Comparison of ENCODE assay signal across 8 mouse cellular contexts in the genomic region with DNA sequence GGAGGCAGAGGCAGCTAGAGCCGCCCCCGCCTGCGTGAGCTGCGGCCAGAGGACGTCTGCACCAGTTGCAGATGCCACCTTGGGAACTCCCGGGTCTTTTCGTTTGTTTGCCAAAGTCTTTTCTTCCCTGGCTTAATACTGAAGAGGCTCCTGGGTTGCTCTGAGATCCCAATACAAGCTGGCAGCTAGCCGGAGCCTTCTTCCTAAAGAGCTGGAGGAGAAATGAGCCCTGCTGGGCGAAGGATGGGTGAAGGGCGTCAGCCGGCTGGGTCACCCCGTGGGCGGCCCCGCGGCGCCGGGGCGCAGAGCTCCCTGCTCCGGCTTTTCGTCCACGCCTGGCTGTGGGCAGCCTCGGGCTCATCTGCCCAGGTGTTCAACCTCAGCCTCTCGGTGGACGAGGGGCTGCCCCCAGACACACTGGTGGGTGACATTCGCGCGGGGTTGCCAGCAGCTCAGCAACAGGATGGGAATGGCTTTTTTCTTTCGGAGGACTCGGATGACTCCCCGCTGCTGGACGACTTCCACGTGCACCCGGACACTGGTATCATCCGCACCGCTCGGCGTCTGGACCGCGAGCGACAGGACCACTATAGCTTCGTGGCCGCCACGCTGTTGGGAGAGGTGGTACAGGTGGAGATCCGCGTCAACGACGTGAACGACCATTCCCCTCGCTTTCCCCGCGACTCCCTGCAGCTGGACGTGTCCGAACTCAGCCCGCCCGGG. TPM values are rescaled to one million over a fixed set of nuclear protein-coding genes. Genes with fewer than 3 reads are reported as not detected.
A peak's percentile ranks its signal among the peaks of the same experiment; 100 is the strongest.
DNase-seq lines count a peak whose midpoint lies in the region; ATAC-seq and TF ChIP-seq lines count a peak whose summit lies in the region.

Gene Dchs2 (plus strand): TSS at position 223 of the 723 bp plus-strand sequence.

- peak; percentile 11 for DNase-seq in left cerebral cortex, postnatal 4 days
- no peak for DNase-seq in left cerebral cortex, postnatal 25 days (ENCODE audit: low spot score in 2 of 2)
- DNase-seq in embryo, embryonic 11 days, result peak; percentile 59
- no peak for DNase-seq in liver, embryonic 14.5 days (ENCODE audit: low read depth in 3 of 3, low spot score in 3 of 3)
- DNase-seq in Muller cell, postnatal 12 days (ENCODE audit: inconsistent ontology term), result no peak
- DNase-seq in frontal cortex, postnatal 36 days (ENCODE audit: low spot score in 2 of 2), result no peak
- DNase-seq in thymus, postnatal 10 days (ENCODE audit: low spot score in 2 of 2), result no peak

- H3K36me3 ChIP-seq in heart, embryonic 16.5 days (ENCODE audit: control insufficient read depth, insufficient read depth), result no peaks in the 10 kb centered on the region
- H3K36me3 ChIP-seq in liver, embryonic 14.5 days (replicated peaks; ENCODE audit: control insufficient read depth, insufficient read depth, low read depth), result no peaks in the 10 kb centered on the region

- WGBS in heart, embryonic 16.5 days, result under 1% methylated on average over 55 of the region's 55 CpGs
- 2% methylated on average over 55 of the region's 55 CpGs for WGBS in liver, embryonic 14.5 days (ENCODE audit: insufficient replicate concordance)

- H3K4me2 ChIP-seq in heart, embryonic 16.5 days (ENCODE audit: low read depth, low read length), result peak within 1 kb of the TSS; percentile 98
- peak within 1 kb of the TSS; percentile 11 for H3K4me2 ChIP-seq in liver, embryonic 14.5 days (ENCODE audit: low read depth)

- no peak for ATAC-seq in heart, embryonic 16.5 days (replicated peaks; ENCODE audit: extremely low read depth, insufficient read depth, low FRiP score)
- no peak for ATAC-seq in liver, embryonic 14.5 days (ENCODE audit: insufficient read depth)

- peak within 1 kb of the TSS; percentile 60 for H3K9ac ChIP-seq in heart, embryonic 16.5 days (ENCODE audit: low read length)
- H3K9ac ChIP-seq in liver, embryonic 14.5 days (replicated peaks), result no peak within 1 kb of the TSS

- no peaks in the 10 kb centered on the region for H3K9me3 ChIP-seq in heart, embryonic 16.5 days (replicated peaks; ENCODE audit: control insufficient read depth, low read length)
- H3K9me3 ChIP-seq in liver, embryonic 14.5 days (ENCODE audit: control insufficient read depth, low read length), result no peaks in the 10 kb centered on the region

- TF ChIP-seq CTCF in liver, embryonic 14.5 days (IDR thresholded peaks at IDR 0.05; ENCODE audit: low read depth), result no peak

- H3K4me3 ChIP-seq in heart, embryonic 16.5 days (ENCODE audit: low read length), result peak within 1 kb of the TSS; percentile 49
- peak within 1 kb of the TSS; percentile 4 to 13; a peak in 1 of 4 replicates for H3K4me3 ChIP-seq in liver, embryonic 14.5 days (ENCODE audit: insufficient read depth in 1 of 2, low read depth in 2 of 2, low read length in 2 of 2)

- TF ChIP-seq EP300 in liver, embryonic 14.5 days (IDR thresholded peaks at IDR 0.05; ENCODE audit: low read depth), result no peak

- H3K4me1 ChIP-seq in heart, embryonic 16.5 days (ENCODE audit: control insufficient read depth, insufficient read depth, low read length), result peaks cover 16% of the 10 kb centered on the region
- H3K4me1 ChIP-seq in liver, embryonic 14.5 days (replicated peaks; ENCODE audit: control insufficient read depth in 2 of 2, insufficient read depth in 2 of 2, low read length in 1 of 2), result no peaks in the 10 kb centered on the region

- H3K27me3 ChIP-seq in heart, embryonic 16.5 days (ENCODE audit: control insufficient read depth, insufficient read depth, low read length), result peaks cover 60% of the 10 kb centered on the region
- peaks cover 49% of the 10 kb centered on the region for H3K27me3 ChIP-seq in liver, embryonic 14.5 days (ENCODE audit: control insufficient read depth, insufficient read depth, low read length)

- intact Hi-C loops in left cerebral cortex, postnatal 4 days (cut with DNase I), result no loop called here
- intact Hi-C loops in left cerebral cortex, postnatal 25 days (cut with DNase I), result no loop called here

- no peak within 1 kb of the TSS for H3K27ac ChIP-seq in heart, embryonic 16.5 days (ENCODE audit: low read length)
- H3K27ac ChIP-seq in liver, embryonic 14.5 days, result no peak within 1 kb of the TSS

RNA-seq across cellular contexts. Expression of gene Dchs2, which starts in this region (rescaled TPM):
- total RNA-seq in left cerebral cortex, postnatal 4 days (2021), result 1 to 10 TPM; 5.3 to 7.7 TPM
- 1 to 10 TPM; 2.2 to 4.7 TPM for total RNA-seq in left cerebral cortex, postnatal 25 days (2021)
- 0.11 and 0.19 TPM in 2 replicates for polyA plus RNA-seq in heart, embryonic 16.5 days (2015; fragmentation: Nextera tagmentation; extraction: Ambion mirVana)
- under 0.01 TPM in 2 replicates for polyA plus RNA-seq in liver, embryonic 14.5 days (2012; rRNA removed)
- polyA plus RNA-seq in liver, embryonic 14.5 days (2014; fragmentation: Nextera tagmentation; extraction: Ambion mirVana), result 0.03 TPM in 1 of 2 replicates, not detected in the other

Comparison
In these comparisons a context has a peak if more than half of its experiments do, and no peak if none do; other contexts are left out.
1. DNase-seq: peak in left cerebral cortex, postnatal 4 days (single experiment) and embryo, embryonic 11 days (single experiment); none in left cerebral cortex, postnatal 25 days (0 of 2), liver, embryonic 14.5 days (0 of 3), Muller cell, postnatal 12 days (single experiment), frontal cortex, postnatal 36 days (0 of 2) and thymus, postnatal 10 days (0 of 2).